Mouse (Mus musculus) embryo, embryonic 10.5 days (tissue): ENCODE measurements around the gene Teddm2.

Source experiments
- DNase-seq: peaks from one replicate; pipeline ENCODE4 v3.0.0-alpha.2; 2015; ENCODE audit warnings: low spot score

Gene Teddm2

GRCm38 (mm10) chr1:153899731-153900380 lies at the start of gene Teddm2, which contains the start of gene Glul:
Gene Teddm2, minus strand, starts transcription at chr1:153900228.
Gene Glul, plus strand, starts transcription at chr1:153899944.
- DNase-seq = peak; percentile 98

DNA sequence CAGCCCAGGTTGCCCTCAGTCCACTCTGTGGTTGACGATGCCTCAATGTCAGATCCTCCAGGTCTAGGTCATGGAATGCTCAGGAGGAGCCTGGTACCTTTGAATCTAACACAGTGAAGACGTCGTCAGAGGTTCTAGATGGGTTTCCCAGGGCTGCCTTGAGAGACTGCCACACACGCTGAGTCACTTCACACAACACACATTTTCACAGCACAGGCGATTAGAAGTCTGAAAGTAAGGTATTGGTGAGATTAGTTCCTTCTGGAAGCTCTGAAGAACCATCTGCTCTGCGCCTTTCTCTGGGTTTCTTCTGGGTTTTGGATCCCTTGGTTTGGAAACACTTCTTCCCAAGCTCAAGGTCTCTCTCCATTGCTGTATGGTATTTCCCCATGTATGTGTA lies 47.8 kb upstream of the Teddm2 start:
- no peak for DNase-seq

DNA sequence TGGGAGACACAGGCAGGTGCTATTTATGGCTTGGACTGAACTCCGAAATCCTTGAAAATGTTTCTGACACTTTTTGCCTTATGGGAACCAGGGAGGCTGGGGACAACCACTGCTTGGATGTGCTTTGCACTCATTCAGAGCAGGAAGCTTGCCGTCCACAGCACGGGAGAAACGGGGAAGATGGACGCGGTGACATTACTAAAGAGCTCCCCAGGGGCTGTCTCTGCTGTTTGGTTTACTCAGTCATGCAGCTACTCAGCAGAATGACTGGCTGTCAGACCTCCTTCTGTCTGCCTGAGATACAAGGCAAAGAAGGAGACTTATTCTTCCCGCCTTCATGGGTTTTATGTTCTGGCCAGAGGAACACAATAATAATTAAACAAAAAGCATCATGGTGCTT lies 46.9 kb upstream of the Teddm2 start:
- DNase-seq = no peak

- no peak for DNase-seq
These were observed 45.2 kb upstream of the Teddm2 start for GRCm38 (mm10) chr1:153945181-153945580.

- DNase-seq = no peak
These were observed 41.0 kb upstream of the Teddm2 start for GRCm38 (mm10) chr1:153940986-153941385.

DNA sequence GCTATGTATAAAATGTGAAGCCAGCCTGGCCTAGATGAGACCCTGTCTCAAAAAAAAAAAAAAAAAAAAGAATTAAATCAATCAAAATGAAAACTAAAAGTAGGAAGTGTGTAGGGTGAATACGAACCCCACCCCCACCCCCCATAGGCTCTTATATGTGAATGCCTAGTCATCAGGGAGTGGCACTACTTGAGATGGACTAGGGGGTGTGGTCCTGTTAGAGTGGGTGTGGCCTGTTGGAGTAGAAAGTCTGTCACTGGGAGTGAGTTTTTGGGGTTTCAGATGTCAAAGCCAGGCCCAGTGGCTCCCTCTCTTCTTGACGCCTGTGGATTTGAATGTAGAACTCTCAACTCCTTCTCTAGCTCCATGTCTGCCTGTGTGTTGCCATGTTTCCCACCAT lies 37.0 kb upstream of the Teddm2 start:
- no peak for DNase-seq

- DNase-seq = no peak
These were observed 35.9 kb upstream of the Teddm2 start for GRCm38 (mm10) chr1:153935844-153936380.

GRCm38 (mm10) chr1:153933772-153934171 lies 33.7 kb upstream of the Teddm2 start:
- DNase-seq = no peak

DNA sequence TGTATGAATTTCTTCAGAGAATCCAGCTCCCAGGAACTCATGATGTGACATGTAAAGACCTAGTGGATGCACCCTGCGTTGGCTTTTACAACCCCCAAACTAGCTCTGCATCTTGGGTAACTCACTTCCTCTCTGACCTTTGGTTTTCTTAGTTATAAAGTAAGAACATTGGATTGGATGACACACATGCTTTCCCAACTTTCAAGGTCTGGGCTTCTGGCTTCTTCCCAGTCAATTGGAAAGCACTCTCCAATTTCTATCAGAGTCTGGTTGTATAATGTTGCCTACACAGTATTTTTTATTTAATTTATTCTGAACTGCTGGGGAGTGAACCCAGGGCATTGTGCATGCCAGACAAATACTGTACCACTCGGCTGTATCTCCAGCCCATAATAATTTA lies 30.4 kb upstream of the Teddm2 start:
- no peak for DNase-seq

- no peak for DNase-seq
These were observed 24.7 kb upstream of the Teddm2 start for GRCm38 (mm10) chr1:153924395-153925385.

DNA sequence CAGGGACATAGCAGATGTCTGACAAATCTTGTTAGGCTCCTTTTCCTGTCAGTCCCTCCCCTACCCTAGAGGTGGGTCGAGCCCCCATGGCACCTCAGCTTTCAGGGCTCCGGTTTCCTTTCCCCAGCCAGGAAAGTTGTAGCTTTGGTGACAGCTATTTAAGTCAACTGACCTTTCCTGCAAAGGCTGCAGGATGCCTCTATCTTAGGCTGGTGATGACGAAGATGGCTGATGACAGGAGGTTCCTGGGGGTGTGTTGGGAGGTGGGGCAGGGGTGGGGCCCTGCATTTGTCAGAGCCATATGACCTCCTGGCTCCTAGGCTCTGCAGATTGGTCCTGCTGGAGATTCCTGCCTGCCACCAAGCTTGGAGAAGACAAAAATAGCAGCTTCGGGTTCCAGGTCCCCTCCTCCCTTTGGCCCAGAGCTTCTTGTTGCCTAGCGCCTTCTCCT lies 22.6 kb upstream of the Teddm2 start:
- peak; percentile 12 for DNase-seq

GRCm38 (mm10) chr1:153921642-153922041 lies 21.6 kb upstream of the Teddm2 start:
- DNase-seq = no peak

GRCm38 (mm10) chr1:153918521-153919206 lies 18.6 kb upstream of the Teddm2 start:
- DNase-seq = no peak

DNA sequence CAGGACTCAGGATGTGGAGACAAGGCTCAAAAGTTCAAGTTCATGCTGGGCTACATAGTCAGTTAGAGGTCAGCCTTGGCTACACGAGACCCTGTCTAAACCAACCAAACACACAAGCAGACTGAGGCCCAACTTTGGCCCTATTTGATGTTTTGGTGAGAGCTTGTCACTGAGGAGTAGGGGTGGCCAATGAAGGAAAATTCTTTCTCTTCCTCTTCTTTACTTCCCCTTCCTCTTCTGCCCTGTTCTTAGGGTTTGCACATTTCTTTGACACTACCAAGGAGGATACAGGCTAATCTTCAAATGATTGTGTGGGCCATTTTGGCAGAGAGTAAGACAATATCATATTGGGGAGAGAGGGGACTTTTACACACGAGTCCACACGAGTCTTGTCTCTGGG lies 13.8 kb upstream of the Teddm2 start:
- DNase-seq = no peak

GRCm38 (mm10) chr1:153911276-153911795 lies 11.3 kb upstream of the Teddm2 start:
- no peak for DNase-seq

DNA sequence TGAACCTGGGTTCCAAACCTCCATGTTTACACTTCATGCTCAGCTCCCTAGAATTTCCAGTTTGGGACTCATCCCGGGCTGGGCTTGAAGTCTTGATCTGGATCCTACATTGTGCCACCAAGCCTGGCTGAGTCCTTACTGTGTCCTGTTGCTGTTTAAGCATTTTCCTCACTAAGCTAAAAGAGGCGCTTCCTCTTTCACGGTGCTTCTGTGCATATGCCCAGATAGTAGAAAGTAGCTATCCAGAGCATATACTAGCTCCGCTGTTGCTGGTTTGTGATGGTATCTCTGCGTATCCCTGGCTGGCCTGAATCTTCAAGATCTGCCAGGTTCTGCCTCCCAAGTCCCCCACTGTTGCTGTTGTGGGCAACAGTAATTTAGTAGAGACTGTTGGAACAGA lies 10.4 kb upstream of the Teddm2 start:
- no peak for DNase-seq

DNA sequence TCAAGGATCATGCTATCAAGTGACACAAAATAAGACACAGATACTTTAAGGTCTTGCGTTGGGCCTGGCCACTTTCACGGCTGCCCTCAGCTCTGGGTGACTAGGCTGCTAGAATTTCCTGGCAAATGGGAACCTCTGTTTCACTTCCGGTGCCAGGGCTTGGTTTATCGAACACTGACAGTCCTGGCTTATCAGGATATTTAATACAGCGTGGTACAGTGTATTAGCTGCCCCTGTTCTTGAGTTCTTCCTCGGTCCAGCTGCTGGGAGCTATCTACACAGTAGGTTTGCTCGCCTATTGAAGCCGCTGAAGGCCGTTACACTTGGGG lies 9.9 kb upstream of the Teddm2 start:
- no peak for DNase-seq

GRCm38 (mm10) chr1:153909213-153909962 lies 9.4 kb upstream of the Teddm2 start:
- no peak for DNase-seq

GRCm38 (mm10) chr1:153908741-153909140 lies 8.7 kb upstream of the Teddm2 start:
- no peak for DNase-seq

- DNase-seq = no peak
These were observed 8.2 kb upstream of the Teddm2 start for GRCm38 (mm10) chr1:153908208-153908607.

GRCm38 (mm10) chr1:153905884-153906283 lies 5.9 kb upstream of the Teddm2 start:
- DNase-seq = no peak
